Mouse (Mus musculus) naive thymus-derived CD4-positive, alpha-beta T cell, adult 5 months (primary cell): ENCODE measurements around the gene 4933402E13Rik. TPM values are rescaled to one million over a fixed set of nuclear protein-coding genes. Genes with fewer than 3 reads are reported as not detected.

Experiments used
- polyA plus RNA-seq: library from polyadenylated mRNA; unstranded; fragments of 100-300 nt; shearing (Covaris generic); gene quantifications from one replicate; pipeline ENCODE4 v1.2.1, GENCODE M21; 2017

The 4933402E13Rik gene
- not detected for polyA plus RNA-seq

DNA sequence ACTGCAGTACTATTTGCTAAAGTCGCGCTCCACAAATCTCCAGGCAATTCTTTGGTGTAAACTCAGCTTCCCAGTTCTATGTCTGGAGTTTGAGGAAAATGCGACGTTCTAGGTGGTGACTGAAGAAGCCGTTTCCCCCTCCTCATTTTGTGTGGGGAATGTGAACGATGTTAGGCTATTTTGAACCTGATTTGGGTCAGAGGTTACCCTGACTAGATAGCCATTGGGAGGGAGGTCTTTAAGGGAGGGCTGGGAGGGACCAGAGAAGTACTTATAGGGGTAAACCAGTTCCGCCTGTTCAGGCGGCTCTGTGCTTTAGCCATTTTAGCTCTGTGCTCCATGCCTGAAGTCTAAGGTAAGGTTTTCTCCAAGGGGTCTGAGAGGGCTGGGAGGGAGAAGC lies at the start of gene 4933402E13Rik:
Gene 4933402E13Rik (plus strand): TSS at position 301 of the 400 bp plus-strand sequence.

Other genes starting within 250 kb of the 4933402E13Rik start
- gene 4931400O07Rik, start 184.5 kb downstream of the 4933402E13Rik start, polyA plus RNA-seq: not detected